Mouse (Mus musculus) testis, adult 2 months (tissue): ENCODE data around the gene Cep85l.

Source experiments
- CTCF ChIP-seq: fragments of 200-500 bp; IDR thresholded peaks from 2 replicates; pipeline ENCODE4 v1.5.1; 2012; ENCODE audit warnings: low read depth, mild to moderate bottlenecking, inconsistent platforms, low read length, moderate library complexity; ENCODE audit not compliant: control insufficient read depth, insufficient read depth, insufficient replicate concordance
- POLR2A ChIP-seq: fragments of 200-500 bp; IDR thresholded peaks from 2 replicates; pipeline ENCODE4 v1.6.1; 2012; ENCODE audit warnings: low read depth, mild to moderate bottlenecking, inconsistent platforms, low read length, moderate library complexity; ENCODE audit not compliant: control insufficient read depth

DNA sequence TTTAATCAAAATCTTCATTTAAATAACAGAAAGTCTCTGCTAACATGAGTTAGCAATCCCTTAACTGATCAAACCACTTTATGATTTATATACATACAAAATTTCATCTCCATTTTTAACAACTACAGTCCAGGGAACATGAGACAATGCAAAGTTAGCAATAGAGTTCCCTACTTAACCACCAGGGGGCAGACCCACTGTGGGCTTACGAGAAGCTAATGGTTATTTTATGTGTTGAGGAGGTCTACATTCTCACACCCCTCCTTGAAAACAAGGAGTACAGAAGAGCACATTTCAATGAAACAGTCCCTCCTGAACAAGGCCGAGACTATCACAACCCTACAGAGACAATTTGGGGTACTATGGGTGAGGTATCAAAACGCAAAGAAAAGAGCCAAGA, 33.2 kb downstream of the Cep85l start:
- no peak for TF ChIP-seq CTCF
- TF ChIP-seq POLR2A = no peak
